8 mouse cellular contexts compared by ENCODE assay signal in genomic region chr11:98959437-98960312, GRCm38 (mm10). TPM values are rescaled to one million over a fixed set of nuclear protein-coding genes. Genes with fewer than 3 reads are reported as not detected.
A peak's percentile ranks its signal among the peaks of the same experiment; 100 is the strongest.
DNase-seq lines count a peak whose midpoint lies in the region; ATAC-seq lines count a peak whose summit lies in the region.

No protein-coding gene starts in this region.

- peak; percentile 85 for ATAC-seq in CD4-positive, CD25-positive, alpha-beta regulatory T cell, adult 4 months
- no peak; the same call in 1 of the 2 replicates for ATAC-seq in embryonic facial prominence, embryonic 11.5 days (replicated peaks; ENCODE audit: insufficient number of reproducible peaks, low FRiP score, low TSS enrichment, low read depth)

- no peaks in the 10 kb centered on the region for H3K27me3 ChIP-seq in embryonic facial prominence, embryonic 11.5 days (ENCODE audit: control insufficient read depth, insufficient read depth, low read length)
- H3K27me3 ChIP-seq in heart, embryonic 10.5 days (ENCODE audit: insufficient read depth, poor library complexity, severe bottlenecking) = no peaks in the 10 kb centered on the region

- peak overlapping the region; percentile 60 for H3K9ac ChIP-seq in embryonic facial prominence, embryonic 11.5 days (replicated peaks; ENCODE audit: low read length)

- WGBS in embryonic facial prominence, embryonic 11.5 days = under 1% methylated on average over 37 of the region's 43 CpGs
- WGBS in heart, embryonic 10.5 days = under 1% methylated on average over 43 of the region's 43 CpGs

- H3K4me2 ChIP-seq in embryonic facial prominence, embryonic 11.5 days (ENCODE audit: low read depth, low read length) = peak overlapping the region; percentile 99

- peaks cover 2% of the 10 kb centered on the region for H3K36me3 ChIP-seq in embryonic facial prominence, embryonic 11.5 days (replicated peaks; ENCODE audit: control insufficient read depth, insufficient read depth, low read depth, low read length)
- H3K36me3 ChIP-seq in heart, embryonic 10.5 days = peaks cover 19% of the 10 kb centered on the region

- peak overlapping the region; percentile 58 for H3K4me3 ChIP-seq in embryonic facial prominence, embryonic 11.5 days (ENCODE audit: low read depth, low read length)
- peak overlapping the region; percentile 70 for H3K4me3 ChIP-seq in heart, embryonic 10.5 days

- DNase-seq in T-cell, adult 2 months (ENCODE audit: low spot score) = peak; percentile 94
- DNase-seq in embryonic facial prominence, embryonic 11.5 days (ENCODE audit: low spot score) = peak; percentile 69
- DNase-seq in heart, embryonic 10.5 days (ENCODE audit: low spot score) = peak; percentile 93
- peak; percentile 89 for DNase-seq in kidney, adult 9 months
- peak; percentile 95 for DNase-seq in lung, postnatal 10 days
- peak; percentile 72 for DNase-seq in ovary, postnatal 14 days (ENCODE audit: low spot score)
- peak; percentile 78 to 84 for DNase-seq in urinary bladder, postnatal 4 days (ENCODE audit: low spot score in 2 of 2)

- H3K27ac ChIP-seq in embryonic facial prominence, embryonic 11.5 days (replicated peaks; ENCODE audit: low read depth, low read length) = peak overlapping the region; percentile 79
- peak overlapping the region; percentile 89 for H3K27ac ChIP-seq in heart, embryonic 10.5 days

- H3K4me1 ChIP-seq in embryonic facial prominence, embryonic 11.5 days (ENCODE audit: control insufficient read depth, insufficient read depth, low read length) = peaks cover 45% of the 10 kb centered on the region
- H3K4me1 ChIP-seq in heart, embryonic 10.5 days = peaks cover 83% of the 10 kb centered on the region

- H3K9me3 ChIP-seq in embryonic facial prominence, embryonic 11.5 days (replicated peaks; ENCODE audit: control insufficient read depth, low read length) = no peaks in the 10 kb centered on the region
- H3K9me3 ChIP-seq in heart, embryonic 10.5 days = no peaks in the 10 kb centered on the region

RNA-seq across cellular contexts. Expression of gene Gjd3, which starts 23.1 kb away (rescaled TPM):
- polyA plus RNA-seq in CD4-positive, CD25-positive, alpha-beta regulatory T cell, adult 4 months (2017; shearing (Covaris generic)) = not detected
- polyA plus RNA-seq in embryonic facial prominence, embryonic 11.5 days (2014; fragmentation: Nextera tagmentation; extraction: Ambion mirVana) = 0.25 and 0.43 TPM in 2 replicates
- 1.0 and 1.1 TPM in 2 replicates for polyA plus RNA-seq in heart, embryonic 10.5 days (2016; fragmentation: Nextera tagmentation; extraction: Ambion mirVana)

RNA-seq across cellular contexts. Expression of gene Rara, which starts 32.1 kb away (rescaled TPM):
- 1 to 10 TPM; 8.6 to 8.9 TPM for polyA plus RNA-seq in CD4-positive, CD25-positive, alpha-beta regulatory T cell, adult 4 months (2017; shearing (Covaris generic))
- polyA plus RNA-seq in embryonic facial prominence, embryonic 11.5 days (2014; fragmentation: Nextera tagmentation; extraction: Ambion mirVana) = 32.7 and 40.2 TPM in 2 replicates
- polyA plus RNA-seq in heart, embryonic 10.5 days (2016; fragmentation: Nextera tagmentation; extraction: Ambion mirVana) = 30.4 and 36.9 TPM in 2 replicates

RNA-seq across cellular contexts. Expression of gene Cdc6, which starts 52.1 kb away (rescaled TPM):
- 1 to 10 TPM; 4.1 to 8.5 TPM for polyA plus RNA-seq in CD4-positive, CD25-positive, alpha-beta regulatory T cell, adult 4 months (2017; shearing (Covaris generic))
- 55.4 and 57.1 TPM in 2 replicates for polyA plus RNA-seq in embryonic facial prominence, embryonic 11.5 days (2014; fragmentation: Nextera tagmentation; extraction: Ambion mirVana)
- 39.3 and 47.7 TPM in 2 replicates for polyA plus RNA-seq in heart, embryonic 10.5 days (2016; fragmentation: Nextera tagmentation; extraction: Ambion mirVana)
